Mouse (Mus musculus) thymus, postnatal 4 days (tissue): ENCODE measurements around the gene Gm2888.
"Not testable (repeated sequence)": the region's sequence is repeated elsewhere in the genome, so short reads cannot be mapped to it uniquely, and the experiment has no call there.

Experiments used
- DNase-seq: peaks from one replicate; pipeline ENCODE4 v3.0.0; 2021

Gm2888 gene

GRCm38 (mm10) chr14:3029702-3030101 lies at the start of gene Gm2888:
TSS of gene Gm2888 (plus strand) at chr14:3030002.
- DNase-seq: not testable (repeated sequence)

DNA sequence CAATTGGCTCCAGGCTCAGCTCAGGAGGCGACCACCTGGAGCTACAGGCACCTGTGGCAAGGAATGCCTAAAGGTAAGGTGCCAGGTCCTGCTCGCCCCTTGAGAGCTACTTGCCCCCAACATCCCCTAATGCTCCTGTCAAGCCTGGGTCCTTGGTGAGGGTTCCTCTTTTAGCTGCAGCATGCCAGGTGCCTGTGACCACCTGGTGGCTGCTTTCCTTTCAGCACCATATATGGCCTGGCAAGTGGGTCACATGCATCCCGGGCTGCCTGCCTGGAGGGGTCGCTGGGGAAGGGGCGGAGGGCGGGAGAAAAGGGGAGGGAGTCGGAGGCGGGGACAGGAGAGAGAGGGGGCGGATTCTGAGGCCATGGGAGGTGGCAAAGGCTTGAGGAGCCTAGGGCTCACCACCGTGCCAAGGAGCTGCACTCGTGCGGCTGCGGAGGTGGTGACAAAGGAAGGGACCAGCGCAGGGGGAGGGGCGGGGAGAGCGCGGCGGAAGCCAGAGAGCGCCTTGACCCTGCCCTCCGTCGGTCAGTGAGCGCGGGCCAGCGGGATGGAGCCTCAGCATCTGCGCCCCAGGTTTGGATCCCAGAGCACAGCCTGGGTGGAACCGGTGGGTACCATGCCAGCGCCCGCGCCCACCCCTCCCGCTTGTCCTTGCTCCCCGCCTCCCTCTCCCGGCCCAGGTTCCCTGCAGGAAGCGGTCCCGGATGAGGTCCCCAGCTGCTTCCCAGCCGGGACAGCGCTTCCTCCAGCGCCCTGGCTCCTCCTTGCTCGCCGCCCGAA lies 19.1 kb downstream of the Gm2888 start, which contains the start of gene Gm2897:
Gm2897 (plus strand) TSS at position 559 of the 786 bp plus-strand sequence.
- DNase-seq: peak; percentile 3

DNA sequence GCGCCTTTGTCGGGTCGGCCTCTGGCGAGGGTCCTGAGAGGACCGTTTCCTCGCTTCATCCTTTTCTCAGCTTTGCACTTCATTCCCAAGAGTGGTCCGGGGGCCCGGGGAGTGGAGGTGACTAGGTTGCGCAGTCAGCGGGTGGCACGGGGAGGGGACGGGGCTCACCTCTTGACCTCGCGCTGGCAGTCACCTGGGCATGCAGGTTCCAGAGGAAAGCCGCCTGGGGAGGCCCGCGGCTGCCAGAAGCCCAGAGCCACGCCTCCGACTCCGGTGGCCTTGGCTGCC lies 19.7 kb downstream of the Gm2888 start:
- peak; percentile 5 for DNase-seq

- not testable (repeated sequence) for DNase-seq
Measured at GRCm38 (mm10) chr14:3050087-3050486, 20.3 kb downstream of the Gm2888 start.
